Mouse (Mus musculus) CH12.LX (cell line): Measurements from ENCODE around the gene Clmn. TPM values are rescaled to one million over a fixed set of nuclear protein-coding genes. Genes with fewer than 3 reads are reported as not detected.

Experiments used
- DNase-seq: peaks from one replicate; pipeline ENCODE4 v3.0.0-alpha.2; 2013; ENCODE audit errors: extremely low read depth
- H3K27ac ChIP-seq: 2 replicates; pipeline ENCODE4 v1.5.1; 2012; ENCODE audit warnings: low read depth, mild to moderate bottlenecking, control low read depth, moderate library complexity; ENCODE audit not compliant: insufficient read depth
- H3K27me3 ChIP-seq: replicated peaks from 2 replicates; pipeline ENCODE3; 2012; ENCODE audit warnings: inconsistent platforms
- H3K36me3 ChIP-seq, 2 experiments: replicated peaks in 1 of 2; 2 replicates each; pipeline versions ENCODE3 to v1.6.1; 2012; ENCODE audit warnings: inconsistent platforms in 1 of 2, low read length in 1 of 2, mild to moderate bottlenecking in 1 of 2, mixed read lengths in 1 of 2, moderate library complexity in 1 of 2; ENCODE audit not compliant: control insufficient read depth in 1 of 2, insufficient read depth in 1 of 2
- H3K4me1 ChIP-seq, 2 experiments: 2 replicates each; pipeline ENCODE4 v1.6.1; 2012; ENCODE audit warnings: inconsistent platforms in 1 of 2, moderate library complexity in 1 of 2; ENCODE audit not compliant: insufficient read depth in 2 of 2, control insufficient read depth in 1 of 2
- H3K4me2 ChIP-seq: 2 replicates; pipeline ENCODE4 v1.6.1; 2012; ENCODE audit warnings: low read depth, mild to moderate bottlenecking, control low read depth; ENCODE audit not compliant: poor library complexity, insufficient read depth, severe bottlenecking
- H3K4me3 ChIP-seq, 3 experiments: fragments of 150-350 bp in 1 of 3; sonication (generic) in 1 of 3; replicated peaks in 1 of 3; 2 replicates each; pipeline versions ENCODE3 to v1.5.1; 2011 to 2012; ENCODE audit warnings: low read depth in 2 of 3, low read length in 2 of 3, mild to moderate bottlenecking in 2 of 3, moderate library complexity in 2 of 3, control low read depth in 1 of 3, improper control_type of control experiment in 1 of 3, inconsistent platforms in 1 of 3, mixed read lengths in 1 of 3; ENCODE audit not compliant: poor library complexity in 1 of 3
- H3K79me2 ChIP-seq: replicated peaks from 2 replicates; pipeline ENCODE4 v1.6.1; 2012; ENCODE audit warnings: mild to moderate bottlenecking, moderate library complexity; ENCODE audit not compliant: control insufficient read depth, poor library complexity, insufficient read depth, severe bottlenecking; ENCODE audit errors: extremely low read depth
- H3K9ac ChIP-seq: 2 replicates; pipeline ENCODE4 v1.6.1; 2012; ENCODE audit warnings: low read depth, mild to moderate bottlenecking, control low read depth, moderate library complexity; ENCODE audit not compliant: insufficient read depth
- H3K9me3 ChIP-seq: replicated peaks from 2 replicates; pipeline ENCODE3; 2012; ENCODE audit warnings: low read length, inconsistent platforms, mixed read lengths
- BHLHE40 ChIP-seq: IDR thresholded peaks from 2 replicates; pipeline ENCODE4 v1.6.1; 2011; ENCODE audit warnings: mild to moderate bottlenecking, low read depth, low read length, improper control_type of control experiment
- CHD1 ChIP-seq: IDR thresholded peaks from 2 replicates; pipeline ENCODE4 v1.6.1; 2012; ENCODE audit warnings: low read depth, low read length, improper control_type of control experiment, inconsistent platforms
- CHD2 ChIP-seq: IDR thresholded peaks from 2 replicates; pipeline ENCODE4 v1.6.1; 2011; ENCODE audit warnings: low read length, improper control_type of control experiment
- CTCF ChIP-seq, 2 experiments: IDR thresholded peaks in 1 of 2; conservative IDR thresholded peaks in 1 of 2; 2 replicates each; pipeline ENCODE4 v1.5.1; 2011 to 2012; ENCODE audit warnings: low read depth in 2 of 2, low read length in 2 of 2, improper control_type of control experiment in 1 of 2, inconsistent platforms in 1 of 2, mild to moderate bottlenecking in 1 of 2, moderate library complexity in 1 of 2
- EP300 ChIP-seq: IDR thresholded peaks from 2 replicates; pipeline ENCODE4 v1.6.1; 2011; ENCODE audit warnings: low read length, improper control_type of control experiment
- ETS1 ChIP-seq: conservative IDR thresholded peaks from 2 replicates; pipeline ENCODE4 v1.6.1; 2012; ENCODE audit warnings: low read depth, mild to moderate bottlenecking, inconsistent platforms, low read length, improper control_type of control experiment, moderate library complexity
- GABPA ChIP-seq: IDR thresholded peaks from 2 replicates; pipeline ENCODE4 v1.6.1; 2012; ENCODE audit warnings: low read depth, low read length, improper control_type of control experiment, inconsistent platforms; ENCODE audit not compliant: insufficient replicate concordance
- IRF4 ChIP-seq: IDR thresholded peaks from 2 replicates; pipeline ENCODE4 v1.6.1; 2014; ENCODE audit warnings: low read depth, mild to moderate bottlenecking, inconsistent platforms, low read length, improper control_type of control experiment
- JUN ChIP-seq: IDR thresholded peaks from 2 replicates; pipeline ENCODE4 v1.6.1; 2011; ENCODE audit warnings: low read depth, mild to moderate bottlenecking, low read length, improper control_type of control experiment, moderate library complexity; ENCODE audit not compliant: insufficient read depth
- JUND ChIP-seq: conservative IDR thresholded peaks from 2 replicates; pipeline ENCODE4 v1.6.1; 2011; ENCODE audit warnings: low read depth, low read length, improper control_type of control experiment
- KAT2A ChIP-seq: IDR thresholded peaks from 2 replicates; pipeline ENCODE4 v1.6.1; 2012; ENCODE audit warnings: low read length, improper control_type of control experiment, inconsistent platforms; ENCODE audit not compliant: insufficient replicate concordance
- MAZ ChIP-seq: IDR thresholded peaks from 2 replicates; pipeline ENCODE4 v1.6.1; 2012; ENCODE audit warnings: low read depth, mild to moderate bottlenecking, inconsistent platforms, low read length, improper control_type of control experiment, moderate library complexity
- MEF2A ChIP-seq: IDR thresholded peaks from 2 replicates; pipeline ENCODE4 v1.6.1; 2014; ENCODE audit warnings: low read depth, mild to moderate bottlenecking, inconsistent platforms, low read length, improper control_type of control experiment, borderline replicate concordance
- MYC ChIP-seq: IDR thresholded peaks from 2 replicates; pipeline ENCODE4 v1.6.1; 2011; ENCODE audit warnings: low read depth, mild to moderate bottlenecking, improper control_type of control experiment, low read length
- NELFE ChIP-seq: IDR thresholded peaks from 2 replicates; pipeline ENCODE4 v1.6.1; 2011; ENCODE audit warnings: low read depth, low read length, improper control_type of control experiment
- NRF1 ChIP-seq: IDR thresholded peaks from 2 replicates; pipeline ENCODE4 v1.6.1; 2014; ENCODE audit warnings: low read depth, mild to moderate bottlenecking, inconsistent platforms, low read length, improper control_type of control experiment, moderate library complexity
- POLR2AphosphoS2 ChIP-seq: IDR thresholded peaks from 2 replicates; pipeline ENCODE4 v1.6.1; 2011; ENCODE audit warnings: low read depth, low read length, improper control_type of control experiment
- SIN3A ChIP-seq: IDR thresholded peaks from 2 replicates; pipeline ENCODE4 v1.6.1; 2012; ENCODE audit warnings: low read length, improper control_type of control experiment, inconsistent platforms
- SMC3 ChIP-seq: IDR thresholded peaks from 2 replicates; pipeline ENCODE4 v1.6.1; 2011; ENCODE audit warnings: low read depth, low read length, improper control_type of control experiment
- TBP ChIP-seq: conservative IDR thresholded peaks from 2 replicates; pipeline ENCODE4 v1.6.1; 2011; ENCODE audit warnings: low read depth, low read length, improper control_type of control experiment
- TCF12 ChIP-seq: IDR thresholded peaks from 2 replicates; pipeline ENCODE4 v1.6.1; 2014; ENCODE audit warnings: low read depth, mild to moderate bottlenecking, inconsistent platforms, low read length, improper control_type of control experiment
- UBTF ChIP-seq: IDR thresholded peaks from 2 replicates; pipeline ENCODE4 v1.6.1; 2012; ENCODE audit warnings: low read depth, mild to moderate bottlenecking, inconsistent platforms, low read length, improper control_type of control experiment, moderate library complexity
- USF2 ChIP-seq: conservative IDR thresholded peaks from 2 replicates; pipeline ENCODE4 v1.6.1; 2011; ENCODE audit warnings: low read depth, low read length, improper control_type of control experiment
- ZKSCAN1 ChIP-seq: IDR thresholded peaks from 2 replicates; pipeline ENCODE4 v1.6.1; 2012; ENCODE audit warnings: low read depth, inconsistent platforms, low read length, improper control_type of control experiment, borderline replicate concordance
- ZNF384 ChIP-seq: IDR thresholded peaks from 2 replicates; pipeline ENCODE4 v1.6.1; 2012; ENCODE audit warnings: low read depth, low read length, improper control_type of control experiment, inconsistent platforms
- dilution Hi-C: fragments of 300-500 bp; cut with MboI; formaldehyde crosslinking; loops from 2 replicates; pipeline ENCODE4 v1.14.3; 2020; ENCODE audit warnings: low sequenced_read_pairs; ENCODE audit not compliant: extremely low pct_unique_long_range_greater_than_20kb, extremely low pct_ligation_motif_present
- in situ Hi-C: fragments of 300-500 bp; cut with MboI; formaldehyde crosslinking; loops from 3 replicates; pipeline ENCODE4 v1.14.3; 2019; ENCODE audit warnings: low sequenced_read_pairs, low pct_ligation_motif_present, low pct_unique_long_range_greater_than_20kb, mixed read lengths
- polyA plus RNA-seq: library from polyadenylated mRNA; unstranded; fragments of >175 nt; gene quantifications from 2 replicates; pipeline ENCODE4 v1.2.1, GENCODE M21; 2012; ENCODE audit warnings: low read depth; ENCODE audit not compliant: insufficient read length
- total RNA-seq, 2 experiments: library from RNA; depleted of rRNA; stranded (reverse); fragments of 300-350 nt in 1 of 2; fragments of >200 nt in 1 of 2; gene quantifications; 2 replicates each; pipeline ENCODE4 v1.2.3; 2012 to 2014

Gene Clmn
- total and polyA plus RNA-seq, 3 experiments = not detected

DNA sequence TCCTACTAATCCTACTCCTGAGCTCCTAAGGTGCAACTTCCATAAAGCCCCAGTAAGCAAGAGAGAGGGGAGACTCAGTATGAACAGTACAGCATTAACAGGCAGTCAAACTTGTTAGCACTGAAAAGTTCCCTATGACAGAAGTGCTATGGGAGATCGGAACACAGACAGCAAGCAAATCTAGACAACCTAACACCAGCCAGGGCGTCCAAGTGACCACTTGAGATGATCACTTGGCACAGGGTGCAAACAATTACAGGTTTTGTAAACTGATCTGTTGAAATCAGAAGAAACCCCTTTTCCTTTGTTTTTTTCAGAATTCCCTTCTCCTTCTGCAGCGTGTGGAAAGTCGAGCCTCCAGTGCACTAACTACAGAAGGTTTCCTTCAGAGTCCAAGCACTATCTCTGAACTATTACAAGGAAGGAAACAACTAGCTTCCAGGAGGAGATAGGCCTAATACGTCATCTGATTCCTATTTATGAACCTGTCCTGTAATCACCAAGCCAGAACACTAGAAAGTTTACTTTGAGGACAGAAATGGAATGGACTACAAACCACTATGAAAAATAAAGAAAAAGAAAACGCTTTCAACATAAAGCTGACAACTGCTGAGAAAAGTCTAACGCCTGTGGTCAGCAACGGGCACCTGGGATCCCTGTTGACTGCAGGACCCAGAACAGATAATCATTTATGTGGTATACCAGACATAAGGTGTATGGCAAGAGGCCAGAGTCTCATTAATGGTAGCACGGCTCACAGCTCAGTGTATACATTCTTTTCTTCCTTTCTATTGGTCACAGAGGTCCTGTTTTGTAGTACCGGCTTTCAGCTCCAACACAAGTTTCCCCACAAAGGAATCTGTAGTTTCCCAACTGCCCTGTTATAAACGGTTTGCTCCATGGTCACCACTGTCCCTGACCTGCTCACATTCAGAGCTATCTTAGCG, 123.8 kb downstream of the Clmn start:
- Histone ChIP-seq H3K4me3 (no peak overlapping the region), H3K4me2 (no peak overlapping the region), H3K9ac (no peak overlapping the region), H3K4me1 (peaks cover 0 to 17% of the 10 kb centered on the region in 2 experiments; a peak in 2 of 4 replicates), H3K27ac (no peak overlapping the region), H3K27me3 (no peaks in the 10 kb centered on the region), H3K79me2 (peaks cover 20% of the 10 kb centered on the region)
- in situ Hi-C loops = loop anchor here (10.0 kb wide), 1 partner anchor 74 kb away; no protein-coding TSS in a partner anchor
- no peak for TF ChIP-seq KAT2A
- TF ChIP-seq TBP = no peak
- TF ChIP-seq CHD2 = no peak
- no peak for TF ChIP-seq TCF12
- no peak for TF ChIP-seq CHD1
- no peak for TF ChIP-seq SIN3A
- no peak for TF ChIP-seq BHLHE40
- TF ChIP-seq GABPA = no peak
- no peak for TF ChIP-seq SMC3
- TF ChIP-seq JUND = no peak
- TF ChIP-seq POLR2AphosphoS2 = no peak
- no peak for TF ChIP-seq MAZ
- no peak for TF ChIP-seq EP300
- no peak for TF ChIP-seq ZKSCAN1
- no peak for TF ChIP-seq ZNF384
- TF ChIP-seq IRF4 = no peak
- no peak for TF ChIP-seq MEF2A
- TF ChIP-seq CTCF (conservative IDR thresholded peaks at IDR 0.05 in 1 of 2, IDR thresholded peaks at IDR 0.05 in 1 of 2; ENCODE audit: low read depth in 2 of 2, low read length in 2 of 2) = no peak
- TF ChIP-seq ETS1 = no peak
- TF ChIP-seq, all 38 proteins: peak for 0
- no peak for DNase-seq
- H3K9me3 ChIP-seq = no peaks in the 10 kb centered on the region
- dilution Hi-C loops = no loop called here
- H3K36me3 ChIP-seq = peaks cover 7 to 40% of the 10 kb centered on the region in 2 experiments

DNA sequence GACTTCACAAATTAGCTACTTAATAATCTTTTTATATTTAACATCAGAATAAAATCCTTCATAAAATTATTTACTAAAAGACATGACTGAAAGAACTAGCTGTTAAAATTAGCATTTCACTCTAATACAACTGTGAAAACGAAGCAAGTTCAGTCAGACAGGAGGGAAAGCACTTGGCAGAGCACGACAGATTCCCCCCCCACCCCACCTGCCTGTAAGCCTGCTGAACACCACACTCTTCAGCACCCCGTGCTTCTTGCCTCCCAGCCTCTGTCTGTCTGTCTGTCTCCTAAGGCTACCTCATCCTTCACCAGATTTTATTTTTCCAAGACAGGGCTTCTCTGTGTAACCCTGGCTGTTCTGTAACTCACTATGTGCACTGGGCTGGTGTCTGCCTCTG, 125.9 kb downstream of the Clmn start:
- H3K4me2 ChIP-seq = no peak overlapping the region
- no peak overlapping the region for H3K9ac ChIP-seq
- H3K27ac ChIP-seq = no peak overlapping the region
- peaks cover 22% of the 10 kb centered on the region for H3K79me2 ChIP-seq
- dilution Hi-C loops = no loop called here
- no peaks in the 10 kb centered on the region for H3K27me3 ChIP-seq
- H3K36me3 ChIP-seq = peaks cover 16 to 54% of the 10 kb centered on the region in 2 experiments
- no peaks in the 10 kb centered on the region for H3K9me3 ChIP-seq
- in situ Hi-C loops = no loop called here
- peaks cover 0 to 17% of the 10 kb centered on the region in 2 experiments; a peak in 2 of 4 replicates for H3K4me1 ChIP-seq
- no peak for TF ChIP-seq USF2
- no peak for TF ChIP-seq UBTF
- no peak for TF ChIP-seq BHLHE40
- no peak for TF ChIP-seq MYC
- no peak for TF ChIP-seq MAZ
- TF ChIP-seq NELFE = no peak
- TF ChIP-seq POLR2AphosphoS2 = no peak
- TF ChIP-seq JUN = no peak
- no peak for TF ChIP-seq NRF1
- no peak for TF ChIP-seq CHD1
- no peak for TF ChIP-seq ZKSCAN1
- H3K4me3 ChIP-seq = no peak overlapping the region
- DNase-seq = no peak
